Mouse (Mus musculus): ENCODE measurements around the gene Dqx1.

The Dqx1 gene

GRCm38 (mm10) chr6:83057790-83058189 lies at the start of gene Dqx1:
Dqx1 (plus strand) TSS chr6:83057844.
- DNase-seq (ENCODE audit: extremely low read depth, insufficient read length, low spot score) = no peak

GRCm38 (mm10) chr6:83008659-83009058 lies 49.0 kb upstream of the Dqx1 start:
- no peak for DNase-seq (ENCODE audit: extremely low read depth, insufficient read length, low spot score)

GRCm38 (mm10) chr6:83010010-83010409 lies 47.6 kb upstream of the Dqx1 start:
- no peak for DNase-seq (ENCODE audit: extremely low read depth, insufficient read length, low spot score)

GRCm38 (mm10) chr6:83011255-83011654 lies 46.4 kb upstream of the Dqx1 start:
- DNase-seq (ENCODE audit: extremely low read depth, insufficient read length, low spot score) = no peak

- DNase-seq (ENCODE audit: extremely low read depth, insufficient read length, low spot score) = no peak
These were observed 45.9 kb upstream of the Dqx1 start for GRCm38 (mm10) chr6:83011756-83012155.

GRCm38 (mm10) chr6:83013444-83013843 lies 44.2 kb upstream of the Dqx1 start:
- DNase-seq (ENCODE audit: extremely low read depth, insufficient read length, low spot score) = peak; percentile 45

- DNase-seq (ENCODE audit: extremely low read depth, insufficient read length, low spot score) = peak; percentile 38
These were observed 42.9 kb upstream of the Dqx1 start for GRCm38 (mm10) chr6:83014482-83015466.

- no peak for DNase-seq (ENCODE audit: extremely low read depth, insufficient read length, low spot score)
These were observed 41.9 kb upstream of the Dqx1 start for GRCm38 (mm10) chr6:83015749-83016148.

- peak; percentile 64 for DNase-seq (ENCODE audit: extremely low read depth, insufficient read length, low spot score)
These were observed 40.5 kb upstream of the Dqx1 start for GRCm38 (mm10) chr6:83017190-83017589.

- DNase-seq (ENCODE audit: extremely low read depth, insufficient read length, low spot score) = no peak
These were observed 38.6 kb upstream of the Dqx1 start for GRCm38 (mm10) chr6:83019044-83019443.

- no peak for DNase-seq (ENCODE audit: extremely low read depth, insufficient read length, low spot score)
These were observed 37.5 kb upstream of the Dqx1 start for GRCm38 (mm10) chr6:83020121-83020520.

- no peak for DNase-seq (ENCODE audit: extremely low read depth, insufficient read length, low spot score)
These were observed 36.6 kb upstream of the Dqx1 start for GRCm38 (mm10) chr6:83020836-83021593.

- DNase-seq (ENCODE audit: extremely low read depth, insufficient read length, low spot score) = no peak
These were observed 34.6 kb upstream of the Dqx1 start for GRCm38 (mm10) chr6:83023008-83023407.

GRCm38 (mm10) chr6:83023786-83024185 lies 33.9 kb upstream of the Dqx1 start:
- no peak for DNase-seq (ENCODE audit: extremely low read depth, insufficient read length, low spot score)

- no peak for DNase-seq (ENCODE audit: extremely low read depth, insufficient read length, low spot score)
These were observed 33.2 kb upstream of the Dqx1 start for GRCm38 (mm10) chr6:83024421-83024820.

- no peak for DNase-seq (ENCODE audit: extremely low read depth, insufficient read length, low spot score)
These were observed 32.4 kb upstream of the Dqx1 start for GRCm38 (mm10) chr6:83025221-83025620.

- no peak for DNase-seq (ENCODE audit: extremely low read depth, insufficient read length, low spot score)
These were observed 30.4 kb upstream of the Dqx1 start for GRCm38 (mm10) chr6:83027293-83027692.

GRCm38 (mm10) chr6:83027706-83028105 lies 29.9 kb upstream of the Dqx1 start:
- DNase-seq (ENCODE audit: extremely low read depth, insufficient read length, low spot score) = peak; percentile 83

- no peak for DNase-seq (ENCODE audit: extremely low read depth, insufficient read length, low spot score)
These were observed 27.9 kb upstream of the Dqx1 start for GRCm38 (mm10) chr6:83029777-83030176.

- DNase-seq (ENCODE audit: extremely low read depth, insufficient read length, low spot score) = no peak
These were observed 26.5 kb upstream of the Dqx1 start for GRCm38 (mm10) chr6:83031111-83031510.

GRCm38 (mm10) chr6:83031921-83032590 lies 25.6 kb upstream of the Dqx1 start:
- DNase-seq (ENCODE audit: extremely low read depth, insufficient read length, low spot score) = no peak
